8 mouse cellular contexts compared by ENCODE assay signal in genomic region chr1:170174814-170175332, GRCm38 (mm10). TPM values are rescaled to one million over a fixed set of nuclear protein-coding genes. Genes with fewer than 3 reads are reported as not detected.
DNase-seq lines count a peak whose midpoint lies in the region; ATAC-seq and TF ChIP-seq lines count a peak whose summit lies in the region.

Gene Uap1, minus strand, starts transcription at chr1:170174957.

- peaks cover 28% of the 10 kb centered on the region for H3K36me3 ChIP-seq in G1E (replicated peaks)
- H3K36me3 ChIP-seq in forebrain, embryonic 16.5 days (ENCODE audit: control insufficient read depth, insufficient read depth), result no peaks in the 10 kb centered on the region
- H3K36me3 ChIP-seq in lung, embryonic 14.5 days (ENCODE audit: insufficient read depth), result no peaks in the 10 kb centered on the region
- no peaks in the 10 kb centered on the region for H3K36me3 ChIP-seq in thymus, adult 2 months (ENCODE audit: control insufficient read depth, insufficient read depth, low read length)

- H3K4me3 ChIP-seq in G1E (ENCODE audit: low read depth, low read length), result peak within 1 kb of the TSS; percentile 83
- peak within 1 kb of the TSS; percentile 74 for H3K4me3 ChIP-seq in forebrain, embryonic 16.5 days (replicated peaks; ENCODE audit: low read length)
- peak within 1 kb of the TSS; percentile 93 for H3K4me3 ChIP-seq in layer of hippocampus, adult 2 months
- peak within 1 kb of the TSS; percentile 80 for H3K4me3 ChIP-seq in lung, embryonic 14.5 days (ENCODE audit: low read depth, low read length)
- H3K4me3 ChIP-seq in olfactory bulb, adult 2 months (ENCODE audit: insufficient read depth, low read depth, low read length), result peak within 1 kb of the TSS; percentile 85
- H3K4me3 ChIP-seq in thymus, adult 2 months (ENCODE audit: control insufficient read depth, insufficient read depth, low read length), result peak within 1 kb of the TSS; percentile 69

- peak within 1 kb of the TSS; percentile 83 for H3K9ac ChIP-seq in forebrain, embryonic 16.5 days (replicated peaks; ENCODE audit: low read depth, low read length)
- peak within 1 kb of the TSS; percentile 85 for H3K9ac ChIP-seq in lung, embryonic 14.5 days

- under 1% methylated on average over 49 of the region's 52 CpGs for WGBS in forebrain, embryonic 16.5 days
- WGBS in lung, embryonic 14.5 days, result under 1% methylated on average over 52 of the region's 52 CpGs
- WGBS in olfactory bulb, adult 2 months, result 1% methylated on average over 52 of the region's 52 CpGs
- WGBS in thymus, adult 2 months, result under 1% methylated on average over 52 of the region's 52 CpGs

- peak within 1 kb of the TSS; percentile 71 for H3K4me2 ChIP-seq in forebrain, embryonic 16.5 days (ENCODE audit: low read length)
- peak within 1 kb of the TSS; percentile 72 for H3K4me2 ChIP-seq in lung, embryonic 14.5 days

- TF ChIP-seq CTCF in G1E (IDR thresholded peaks at IDR 0.05; ENCODE audit: low read depth, low read length), result no peak
- peak; percentile 72 for TF ChIP-seq CTCF in layer of hippocampus, adult 2 months (conservative IDR thresholded peaks at IDR 0.05)
- peak; percentile 61 for TF ChIP-seq CTCF in lung, embryonic 14.5 days (IDR thresholded peaks at IDR 0.05; ENCODE audit: low read depth)
- peak; percentile 46; the same call in 1 of the 2 replicates for TF ChIP-seq CTCF in olfactory bulb, adult 2 months (IDR thresholded peaks at IDR 0.05; ENCODE audit: insufficient read depth, low read depth, low read length)
- TF ChIP-seq CTCF in thymus, adult 2 months (IDR thresholded peaks at IDR 0.05; ENCODE audit: borderline replicate concordance, control insufficient read depth, extremely low read depth, insufficient read depth, low read length, poor library complexity), result no peak; the same call in 1 of the 2 replicates

- DNase-seq in G1E (ENCODE audit: low spot score), result peak; percentile 77
- DNase-seq in cerebellum, adult 18-20 months, result peak; percentile 98 to 99
- DNase-seq in heart, postnatal 36 days, result peak; percentile 96 to 98
- DNase-seq in layer of hippocampus, adult 2 months (ENCODE audit: low spot score in 2 of 2), result peak; percentile 98
- DNase-seq in lung, embryonic 14.5 days, result peak; percentile 99
- DNase-seq in thymus, adult 2 months, result peak; percentile 99

- intact Hi-C loops in heart, postnatal 36 days (cut with DNase I), result loop anchor here (1.0 kb wide), 1 partner anchor 38 kb away; no protein-coding TSS in a partner anchor

- peak within 1 kb of the TSS; percentile 75 for H3K27ac ChIP-seq in forebrain, embryonic 16.5 days (ENCODE audit: low read length)
- H3K27ac ChIP-seq in layer of hippocampus, adult 2 months, result peak within 1 kb of the TSS; percentile 94
- peak within 1 kb of the TSS; percentile 90 for H3K27ac ChIP-seq in lung, embryonic 14.5 days (ENCODE audit: low read depth)
- H3K27ac ChIP-seq in olfactory bulb, adult 2 months (ENCODE audit: insufficient read depth, low read depth, low read length), result peak within 1 kb of the TSS; percentile 44
- peak within 1 kb of the TSS; percentile 54; the same call in 1 of the 2 replicates for H3K27ac ChIP-seq in thymus, adult 2 months (ENCODE audit: control insufficient read depth, insufficient read depth, low read length)

- TF ChIP-seq POLR2A in olfactory bulb, adult 2 months (IDR thresholded peaks at IDR 0.05; ENCODE audit: insufficient read depth, low read depth, low read length), result peak; percentile 67; the same call in 1 of the 2 replicates
- TF ChIP-seq POLR2A in thymus, adult 2 months (IDR thresholded peaks at IDR 0.05; ENCODE audit: control insufficient read depth, extremely low read depth, insufficient read depth, low read length, poor library complexity), result peak; percentile 30; the same call in 1 of the 2 replicates

- H3K27me3 ChIP-seq in G1E (ENCODE audit: insufficient read depth, low read length), result no peaks in the 10 kb centered on the region
- no peaks in the 10 kb centered on the region for H3K27me3 ChIP-seq in forebrain, embryonic 16.5 days (replicated peaks; ENCODE audit: control insufficient read depth, insufficient read depth, low read length)
- no peaks in the 10 kb centered on the region for H3K27me3 ChIP-seq in lung, embryonic 14.5 days (ENCODE audit: insufficient read depth, low read length)
- H3K27me3 ChIP-seq in thymus, adult 2 months (ENCODE audit: control insufficient read depth, insufficient read depth, low read length), result no peaks in the 10 kb centered on the region

- peaks cover 56% of the 10 kb centered on the region for H3K4me1 ChIP-seq in G1E (ENCODE audit: insufficient read depth, low read depth, low read length)
- H3K4me1 ChIP-seq in forebrain, embryonic 16.5 days (replicated peaks; ENCODE audit: control insufficient read depth, insufficient read depth, low read length), result peaks cover 11% of the 10 kb centered on the region
- H3K4me1 ChIP-seq in lung, embryonic 14.5 days (ENCODE audit: insufficient read depth), result peaks cover 5% of the 10 kb centered on the region; the same call in 1 of the 2 replicates
- 0 out of 2 replicates have a peak, but pooled peaks cover 3% of the 10 kb centered on the region for H3K4me1 ChIP-seq in olfactory bulb, adult 2 months (ENCODE audit: control insufficient read depth, insufficient read depth, low read length)
- H3K4me1 ChIP-seq in thymus, adult 2 months (replicated peaks; ENCODE audit: control insufficient read depth, insufficient read depth, low read length), result peaks cover 5% of the 10 kb centered on the region

- no peaks in the 10 kb centered on the region for H3K9me3 ChIP-seq in G1E (replicated peaks)
- H3K9me3 ChIP-seq in forebrain, embryonic 16.5 days (ENCODE audit: control insufficient read depth, low read length), result no peaks in the 10 kb centered on the region
- H3K9me3 ChIP-seq in lung, embryonic 14.5 days (ENCODE audit: low read depth, low read length), result no peaks in the 10 kb centered on the region

- peak; percentile 71 for ATAC-seq in G1E (ENCODE audit: extremely low read depth, insufficient number of reproducible peaks, low FRiP score, poor library complexity, severe bottlenecking)
- peak; percentile 99 for ATAC-seq in forebrain, embryonic 16.5 days
- peak; percentile 97 for ATAC-seq in lung, embryonic 14.5 days (ENCODE audit: insufficient read depth)

RNA-seq across cellular contexts. Expression of gene Uap1, which starts in this region (rescaled TPM):
- total RNA-seq in G1E (2014; fragmentation: Nextera tagmentation), result 167 and 171 TPM in 2 replicates
- total RNA-seq in G1E (2017), result 530 and 570 TPM in 2 replicates
- 16.7 and 24.1 TPM in 2 replicates for polyA plus RNA-seq in G1E (2012)
- 56.6 and 57.9 TPM in 2 replicates for polyA plus RNA-seq in forebrain, embryonic 16.5 days (2015; fragmentation: Nextera tagmentation; extraction: Ambion mirVana)
- total RNA-seq in heart, postnatal 36 days (2021), result 10 to 100 TPM; 52.6 to 65.2 TPM
- total RNA-seq in layer of hippocampus, adult 2 months (2021), result 10 to 100 TPM; 51.4 to 56.0 TPM
- 54.4 and 59.5 TPM in 2 replicates for polyA plus RNA-seq in lung, embryonic 14.5 days (2014; fragmentation: Nextera tagmentation; extraction: Ambion mirVana)
- polyA plus RNA-seq in olfactory bulb, adult 2 months (2012; ENCODE audit: insufficient read depth, insufficient read length, low replicate concordance, missing spikeins), result not detected in 2 replicates
- 16.1 and 17.3 TPM in 2 replicates for polyA plus RNA-seq in thymus, adult 2 months (2012; rRNA removed)

Comparison
In these comparisons a context has a peak if more than half of its experiments do, and no peak if none do; other contexts are left out.
1. Peak in every context shown above with its lines: DNase-seq, ATAC-seq, H3K4me3 ChIP-seq and H3K27ac ChIP-seq.
2. RNA of gene Uap1 (polyA plus RNA-seq): 56.6 to 57.9 TPM in forebrain, embryonic 16.5 days, 54.4 to 59.5 TPM in lung, embryonic 14.5 days, 16.7 to 24.1 TPM in G1E and 16.1 to 17.3 TPM in thymus, adult 2 months; not detected in olfactory bulb, adult 2 months; every median in the first group is over 10 times any median in the second.
3. CTCF ChIP-seq: peak in layer of hippocampus, adult 2 months (single experiment), lung, embryonic 14.5 days (single experiment) and olfactory bulb, adult 2 months (single experiment); none in G1E (single experiment) and thymus, adult 2 months (single experiment).
4. H3K27ac ChIP-seq: peak in every context shown above with its lines; median percentile 94 in layer of hippocampus, adult 2 months; 90 in lung, embryonic 14.5 days; 75 in forebrain, embryonic 16.5 days; 54 in thymus, adult 2 months; 44 in olfactory bulb, adult 2 months.